Mouse (Mus musculus): Measurements from ENCODE around the gene Pgpep1. TPM values are rescaled to one million over a fixed set of nuclear protein-coding genes. Genes with fewer than 3 reads are reported as not detected.

Gene Pgpep1
- polyA plus RNA-seq, 1 experiment from 2014 or later = 84.2 TPM

DNA sequence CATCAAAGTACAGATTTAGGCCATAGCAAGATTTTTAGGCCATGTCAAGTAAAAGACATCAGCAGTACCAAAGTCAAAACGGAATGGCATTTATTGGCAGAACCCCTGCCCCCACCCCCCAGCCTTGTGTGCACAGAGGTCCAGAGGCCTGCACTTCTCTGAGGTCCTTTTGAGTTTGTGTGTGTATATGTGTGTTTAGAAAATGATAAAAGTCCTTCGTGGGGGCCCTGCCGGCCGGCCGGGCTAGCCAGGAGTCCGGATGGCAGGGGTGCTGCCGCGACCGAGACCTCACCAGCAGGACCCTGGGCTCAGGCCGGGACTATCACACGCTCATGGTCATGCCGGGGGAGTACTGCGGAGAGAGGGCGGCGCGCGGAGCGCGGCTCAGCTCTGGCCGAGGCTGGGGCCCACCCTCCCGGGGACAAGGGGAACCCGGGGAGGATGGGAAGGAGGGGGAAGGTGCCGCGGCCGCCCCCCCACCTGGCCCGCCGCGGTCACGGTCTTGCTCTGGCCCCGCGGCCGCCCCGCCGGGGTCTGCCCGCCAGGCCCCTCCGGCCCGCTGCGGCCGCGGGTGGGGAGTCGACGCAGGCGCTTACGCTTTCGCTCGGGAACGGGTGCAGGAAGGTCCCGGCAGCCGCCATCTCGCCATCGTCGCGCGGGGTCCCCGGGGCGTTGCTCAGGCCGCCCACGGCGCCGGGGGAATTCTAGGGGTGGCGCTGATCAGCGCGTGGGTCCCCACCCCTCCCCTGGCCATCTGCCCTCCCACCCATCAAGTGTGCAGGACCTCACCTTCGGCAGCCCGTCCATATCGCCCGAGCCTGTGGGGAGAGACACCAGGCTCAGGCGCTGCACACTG, 62.5 kb downstream of the Pgpep1 start:
- Histone ChIP-seq H3K4me2 (ENCODE audit: low read length) (peak overlapping the region; percentile 74), H3K4me3 (replicated peaks; ENCODE audit: low read depth, low read length) (peak overlapping the region; percentile 31), H3K27ac (peak overlapping the region; percentile 36; the same call in 1 of the 2 replicates), H3K36me3 (ENCODE audit: insufficient read depth, low read length) (0 out of 2 replicates have a peak, but pooled peaks cover 2% of the 10 kb centered on the region), H3K27me3 (ENCODE audit: insufficient read depth, low read length) (no peaks in the 10 kb centered on the region), H3K4me1 (replicated peaks; ENCODE audit: insufficient read depth, low read length) (peaks cover 40% of the 10 kb centered on the region), H3K9ac (ENCODE audit: low read depth, low read length) (peak overlapping the region; percentile 60), H3K9me3 (replicated peaks; ENCODE audit: low read length) (no peaks in the 10 kb centered on the region)
- DNase-seq (ENCODE audit: low spot score) (no peak), ATAC-seq (replicated peaks; ENCODE audit: low FRiP score, low read depth) (no peak)
- WGBS = 24% methylated on average over 65 of the region's 68 CpGs
- TF ChIP-seq CTCF (IDR thresholded peaks at IDR 0.05; ENCODE audit: low read depth) = no peak

DNA sequence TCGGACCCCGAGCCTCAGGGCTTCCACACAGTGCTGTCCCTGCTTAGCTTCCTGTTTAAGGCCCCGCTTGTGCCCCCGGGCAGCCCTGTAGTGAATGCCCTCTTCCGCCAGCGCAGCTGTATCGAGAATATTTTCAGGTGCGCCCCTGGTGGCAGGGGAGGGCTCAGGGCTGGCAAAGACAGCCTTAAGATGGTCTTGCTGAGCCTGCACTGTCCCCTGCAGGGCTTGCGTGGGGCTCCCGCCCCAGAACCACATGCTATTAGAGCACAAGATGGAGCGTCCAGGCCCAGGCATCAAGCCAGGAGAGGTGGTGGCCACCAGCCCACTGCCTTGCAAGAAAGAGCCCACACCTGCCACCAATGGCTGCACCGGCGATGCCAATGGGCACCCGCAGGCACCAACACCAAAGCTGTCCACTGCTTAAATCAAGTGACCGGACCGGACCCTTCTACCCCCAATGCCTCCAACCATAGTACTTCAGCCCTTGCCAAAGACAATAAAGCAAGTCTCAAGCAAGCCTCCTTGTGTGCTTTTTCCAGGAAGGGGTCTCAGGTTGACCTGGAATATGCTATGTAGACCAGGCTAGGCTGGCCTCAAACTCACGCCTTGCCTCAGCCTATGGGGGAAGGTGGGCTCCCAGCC, 63.3 kb downstream of the Pgpep1 start:
- TF ChIP-seq CTCF (IDR thresholded peaks at IDR 0.05; ENCODE audit: low read depth) = peak; percentile 48; the same call in 1 of the 2 replicates
- 79% methylated on average over 17 of the region's 17 CpGs for WGBS
- Histone ChIP-seq H3K4me3 (replicated peaks; ENCODE audit: low read depth, low read length) (no peak overlapping the region), H3K4me1 (replicated peaks; ENCODE audit: insufficient read depth, low read length) (peaks cover 40% of the 10 kb centered on the region), H3K27me3 (ENCODE audit: insufficient read depth, low read length) (no peaks in the 10 kb centered on the region), H3K27ac (no peak overlapping the region), H3K4me2 (ENCODE audit: low read length) (no peak overlapping the region), H3K36me3 (ENCODE audit: insufficient read depth, low read length) (no peaks in the 10 kb centered on the region), H3K9me3 (replicated peaks; ENCODE audit: low read length) (no peaks in the 10 kb centered on the region), H3K9ac (ENCODE audit: low read depth, low read length) (no peak overlapping the region)
- ATAC-seq (replicated peaks; ENCODE audit: low FRiP score, low read depth) (no peak), DNase-seq (ENCODE audit: low spot score) (peak; percentile 44)

Other genes starting within 250 kb of the Pgpep1 start
- 13.6 and 14.6 TPM in 2 replicates for gene Crtc1, start 220.8 kb downstream of the Pgpep1 start, polyA plus RNA-seq (2015; fragmentation: Nextera tagmentation; extraction: Ambion mirVana)
- 19.1 and 19.5 TPM in 2 replicates for gene Klhl26, start 183.4 kb downstream of the Pgpep1 start, polyA plus RNA-seq (2015; fragmentation: Nextera tagmentation; extraction: Ambion mirVana)
- 3.0 and 3.5 TPM in 2 replicates for gene Tmem59l, start 173.0 kb downstream of the Pgpep1 start, polyA plus RNA-seq (2015; fragmentation: Nextera tagmentation; extraction: Ambion mirVana)
- 31.3 and 33.7 TPM in 2 replicates for gene Crlf1, start 167.2 kb downstream of the Pgpep1 start, polyA plus RNA-seq (2015; fragmentation: Nextera tagmentation; extraction: Ambion mirVana)
- gene Rex1bd, start 153.6 kb downstream of the Pgpep1 start, polyA plus RNA-seq (2015; fragmentation: Nextera tagmentation; extraction: Ambion mirVana) = 140 TPM in 2 replicates
- 1,111 and 1,265 TPM in 2 replicates for gene Uba52, start 149.6 kb downstream of the Pgpep1 start, polyA plus RNA-seq (2015; fragmentation: Nextera tagmentation; extraction: Ambion mirVana)
- gene Fkbp8, start 132.7 kb downstream of the Pgpep1 start, polyA plus RNA-seq (2015; fragmentation: Nextera tagmentation; extraction: Ambion mirVana) = 249 and 255 TPM in 2 replicates
- 81.3 and 81.8 TPM in 2 replicates for gene Kxd1, start 132.4 kb downstream of the Pgpep1 start, polyA plus RNA-seq (2015; fragmentation: Nextera tagmentation; extraction: Ambion mirVana)
- gene Ell, start 120.9 kb downstream of the Pgpep1 start, polyA plus RNA-seq (2015; fragmentation: Nextera tagmentation; extraction: Ambion mirVana) = 14.9 and 17.1 TPM in 2 replicates
- gene Isyna1, start 66.0 kb downstream of the Pgpep1 start, polyA plus RNA-seq (2015; fragmentation: Nextera tagmentation; extraction: Ambion mirVana) = 166 and 169 TPM in 2 replicates
- 166 and 188 TPM in 2 replicates for gene Ssbp4, start 51.5 kb downstream of the Pgpep1 start, polyA plus RNA-seq (2015; fragmentation: Nextera tagmentation; extraction: Ambion mirVana)
- gene Lrrc25, start 44.2 kb downstream of the Pgpep1 start, polyA plus RNA-seq (2015; fragmentation: Nextera tagmentation; extraction: Ambion mirVana) = 1.9 and 2.8 TPM in 2 replicates
- 3.0 and 3.2 TPM in 2 replicates for gene Gdf15, start 27.9 kb downstream of the Pgpep1 start, polyA plus RNA-seq (2015; fragmentation: Nextera tagmentation; extraction: Ambion mirVana)
- 243 and 281 TPM in 2 replicates for gene Lsm4, start 12.9 kb upstream of the Pgpep1 start, polyA plus RNA-seq (2015; fragmentation: Nextera tagmentation; extraction: Ambion mirVana)
- gene Jund, start 38.6 kb upstream of the Pgpep1 start, polyA plus RNA-seq (2015; fragmentation: Nextera tagmentation; extraction: Ambion mirVana) = 72.4 and 98.1 TPM in 2 replicates
- 0.03 and 0.05 TPM in 2 replicates for gene Iqcn, start 43.1 kb upstream of the Pgpep1 start, polyA plus RNA-seq (2015; fragmentation: Nextera tagmentation; extraction: Ambion mirVana)
- gene Gm3336, start 58.2 kb upstream of the Pgpep1 start, polyA plus RNA-seq (2015; fragmentation: Nextera tagmentation; extraction: Ambion mirVana) = 0.70 and 0.74 TPM in 2 replicates
- gene Pde4c, start 63.3 kb upstream of the Pgpep1 start, polyA plus RNA-seq (2015; fragmentation: Nextera tagmentation; extraction: Ambion mirVana) = 8.0 and 9.5 TPM in 2 replicates
- 20.5 and 21.8 TPM in 2 replicates for gene Rab3a, start 94.3 kb upstream of the Pgpep1 start, polyA plus RNA-seq (2015; fragmentation: Nextera tagmentation; extraction: Ambion mirVana)
- 78.2 and 80.3 TPM in 2 replicates for gene Mpv17l2, start 100.6 kb upstream of the Pgpep1 start, polyA plus RNA-seq (2015; fragmentation: Nextera tagmentation; extraction: Ambion mirVana)
- gene Pik3r2, start 116.3 kb upstream of the Pgpep1 start, polyA plus RNA-seq (2015; fragmentation: Nextera tagmentation; extraction: Ambion mirVana) = 43.8 and 47.2 TPM in 2 replicates
- gene Mast3, start 144.7 kb upstream of the Pgpep1 start, polyA plus RNA-seq (2015; fragmentation: Nextera tagmentation; extraction: Ambion mirVana) = 8.4 and 10.2 TPM in 2 replicates
- 0.09 and 0.13 TPM in 2 replicates for gene Il12rb1, start 148.1 kb upstream of the Pgpep1 start, polyA plus RNA-seq (2015; fragmentation: Nextera tagmentation; extraction: Ambion mirVana)
- gene Arrdc2, start 179.3 kb upstream of the Pgpep1 start, polyA plus RNA-seq (2015; fragmentation: Nextera tagmentation; extraction: Ambion mirVana) = 6.8 and 7.5 TPM in 2 replicates
- 4.2 and 5.5 TPM in 2 replicates for gene Kcnn1, start 202.9 kb upstream of the Pgpep1 start, polyA plus RNA-seq (2015; fragmentation: Nextera tagmentation; extraction: Ambion mirVana)
- 87.2 and 90.3 TPM in 2 replicates for gene Ccdc124, start 213.5 kb upstream of the Pgpep1 start, polyA plus RNA-seq (2015; fragmentation: Nextera tagmentation; extraction: Ambion mirVana)
- 0.09 and 0.11 TPM in 2 replicates for gene Slc5a5, start 232.4 kb upstream of the Pgpep1 start, polyA plus RNA-seq (2015; fragmentation: Nextera tagmentation; extraction: Ambion mirVana)
- 5,183 and 5,941 TPM in 2 replicates for gene Rpl18a, start 237.0 kb upstream of the Pgpep1 start, polyA plus RNA-seq (2015; fragmentation: Nextera tagmentation; extraction: Ambion mirVana)
- gene Map1s, start 245.5 kb upstream of the Pgpep1 start, polyA plus RNA-seq (2015; fragmentation: Nextera tagmentation; extraction: Ambion mirVana) = 32.5 and 34.1 TPM in 2 replicates